Mouse (Mus musculus) heart, embryonic 11.5 days (tissue): ENCODE results near the gene Bmpr1a. TPM values are rescaled to one million over a fixed set of nuclear protein-coding genes. Genes with fewer than 3 reads are reported as not detected.

Source experiments
- ATAC-seq: fragments of 200-750 bp; cut with Nextera tagmentation; replicated peaks from 2 replicates; pipeline ENCODE4 v1.8.0; 2017; ENCODE audit warnings: moderate library complexity; ENCODE audit not compliant: insufficient number of reproducible peaks, low FRiP score, low TSS enrichment
- H3K27ac ChIP-seq: fragments of 300-500 bp; sonication (generic); 2 replicates; pipeline ENCODE4 v1.5.1; 2014; ENCODE audit warnings: mild to moderate bottlenecking, low read depth, low read length
- H3K27me3 ChIP-seq: fragments of 300-500 bp; sonication (generic); 2 replicates; pipeline ENCODE4 v1.6.1; 2014; ENCODE audit warnings: mild to moderate bottlenecking, low read length, mixed read lengths; ENCODE audit not compliant: control insufficient read depth, insufficient read depth
- H3K36me3 ChIP-seq: fragments of 300-500 bp; sonication (generic); 2 replicates; pipeline ENCODE4 v1.6.1; 2014; ENCODE audit warnings: mild to moderate bottlenecking, low read length, moderate library complexity, mixed read lengths; ENCODE audit not compliant: control insufficient read depth, insufficient read depth
- H3K4me1 ChIP-seq: fragments of 300-500 bp; sonication (generic); 2 replicates; pipeline ENCODE4 v1.6.1; 2014; ENCODE audit warnings: low read length; ENCODE audit not compliant: control insufficient read depth, insufficient read depth
- H3K4me2 ChIP-seq: fragments of 300-500 bp; sonication (generic); 2 replicates; pipeline ENCODE4 v1.6.1; 2014; ENCODE audit warnings: mild to moderate bottlenecking, moderate library complexity
- H3K4me3 ChIP-seq: fragments of 300-500 bp; sonication (generic); 2 replicates; pipeline ENCODE4 v1.5.1; 2014; ENCODE audit warnings: low read depth, low read length
- H3K9ac ChIP-seq: fragments of 300-500 bp; sonication (generic); 2 replicates; pipeline ENCODE4 v1.6.1; 2014; ENCODE audit warnings: mild to moderate bottlenecking, low read depth, low read length, moderate library complexity
- H3K9me3 ChIP-seq: fragments of 300-500 bp; sonication (generic); replicated peaks from 2 replicates; pipeline ENCODE4 v1.6.1; 2016; ENCODE audit warnings: low read length; ENCODE audit not compliant: control insufficient read depth
- WGBS: fragments of 180-500 bp; shearing (Covaris S2); extraction: QIAGEN DNeasy Blood & Tissue Kit; methylation state at CpG from one replicate; pipeline ENCODE4 v1.1.7; 2014; ENCODE audit not compliant: insufficient replicate concordance; 5-methylcytosine and 5-hydroxymethylcytosine counted together
- polyA plus RNA-seq: library from polyadenylated mRNA; unstranded; fragments of >200 nt; fragmentation: Nextera tagmentation; extraction: Ambion mirVana; gene quantifications from 2 replicates; pipeline ENCODE4 v1.2.1, GENCODE M21; 2014

Bmpr1a gene
- polyA plus RNA-seq: 48.1 and 48.5 TPM in 2 replicates

GRCm38 (mm10) chr14:34503325-34503647 lies at the start of gene Bmpr1a:
Bmpr1a (minus strand) TSS chr14:34503341.
- H3K36me3 ChIP-seq: no peaks in the 10 kb centered on the region
- 10% methylated on average over 15 of the region's 15 CpGs for WGBS
- ATAC-seq: no peak
- H3K4me1 ChIP-seq: peaks cover 42% of the 10 kb centered on the region
- peak within 1 kb of the TSS; percentile 72 for H3K4me2 ChIP-seq
- no peaks in the 10 kb centered on the region for H3K9me3 ChIP-seq
- peak within 1 kb of the TSS; percentile 95 for H3K4me3 ChIP-seq
- H3K27me3 ChIP-seq: no peaks in the 10 kb centered on the region
- peak within 1 kb of the TSS; percentile 100 for H3K9ac ChIP-seq
- peak within 1 kb of the TSS; percentile 99 for H3K27ac ChIP-seq

DNA sequence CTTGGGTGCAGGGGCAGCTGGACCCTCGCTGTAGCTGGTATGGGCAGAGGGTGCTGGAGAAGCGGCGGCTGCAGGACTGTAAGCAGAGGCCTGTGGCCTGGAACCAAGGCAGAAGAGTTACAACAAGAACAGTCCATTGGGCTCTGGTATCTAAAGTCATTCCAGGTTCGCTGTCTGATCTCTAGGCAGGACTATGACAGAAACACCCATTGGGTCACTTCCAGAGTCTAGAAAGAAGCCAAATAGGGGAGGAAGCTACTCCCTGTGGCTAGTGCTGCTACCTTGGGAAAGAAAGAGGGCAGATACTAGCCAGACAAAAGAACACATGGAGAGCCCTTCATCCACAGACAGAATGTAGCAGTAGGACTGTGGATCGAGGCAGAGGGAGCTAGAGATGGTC lies 49.1 kb upstream of the Bmpr1a start:
- ATAC-seq: no peak
- Histone ChIP-seq H3K27ac (no peak overlapping the region), H3K4me1 (peaks cover 30% of the 10 kb centered on the region), H3K9ac (no peak overlapping the region), H3K9me3 (no peaks in the 10 kb centered on the region), H3K27me3 (no peaks in the 10 kb centered on the region), H3K4me3 (no peak overlapping the region), H3K4me2 (no peak overlapping the region), H3K36me3 (no peaks in the 10 kb centered on the region)
- 79% methylated on average over 5 of the region's 5 CpGs for WGBS

- H3K27me3 ChIP-seq: no peaks in the 10 kb centered on the region
- peak overlapping the region; percentile 84 for H3K27ac ChIP-seq
- H3K36me3 ChIP-seq: no peaks in the 10 kb centered on the region
- H3K4me2 ChIP-seq: peak overlapping the region; percentile 87
- 1% methylated on average over 55 of the region's 55 CpGs for WGBS
- peaks cover 44% of the 10 kb centered on the region for H3K4me1 ChIP-seq
- ATAC-seq: peak; percentile 70
- no peaks in the 10 kb centered on the region for H3K9me3 ChIP-seq
- peak overlapping the region; percentile 57 for H3K4me3 ChIP-seq
- peak overlapping the region; percentile 83 for H3K9ac ChIP-seq
Observed at GRCm38 (mm10) chr14:34549004-34549671, 46.0 kb upstream of the Bmpr1a start.

- peaks cover 2% of the 10 kb centered on the region; the same call in 1 of the 2 replicates for H3K36me3 ChIP-seq
- H3K4me1 ChIP-seq: peaks cover 45% of the 10 kb centered on the region
- no peaks in the 10 kb centered on the region for H3K9me3 ChIP-seq
- WGBS: 2% methylated on average over 26 of the region's 27 CpGs
- H3K4me3 ChIP-seq: peak overlapping the region; percentile 57
- H3K9ac ChIP-seq: peak overlapping the region; percentile 83
- ATAC-seq: 0 out of 2 replicates have a peak, but pooled peaks have one; percentile 2
- H3K27me3 ChIP-seq: no peaks in the 10 kb centered on the region
- peak overlapping the region; percentile 87 for H3K4me2 ChIP-seq
- H3K27ac ChIP-seq: peak overlapping the region; percentile 84
Observed at GRCm38 (mm10) chr14:34548391-34549001, 45.4 kb upstream of the Bmpr1a start.

DNA sequence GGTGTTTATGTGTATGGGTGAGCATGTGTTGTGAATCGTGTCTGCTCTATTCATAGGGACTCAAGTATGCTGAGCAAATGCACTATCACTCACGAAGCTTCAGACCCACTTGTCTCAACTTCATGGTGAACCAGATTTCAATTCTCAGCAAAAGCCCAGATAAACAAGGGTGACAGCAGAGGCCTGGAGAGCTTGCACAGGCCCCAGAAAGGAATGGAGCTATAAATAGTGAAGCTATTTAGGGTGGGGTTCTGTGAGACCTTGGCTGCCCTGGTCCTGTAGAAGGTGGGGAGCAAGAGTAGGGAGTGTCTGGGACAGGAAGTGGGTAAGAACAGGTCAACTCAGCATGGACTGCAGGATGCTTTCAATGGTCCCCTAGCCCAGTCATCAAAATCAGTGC lies 41.4 kb upstream of the Bmpr1a start:
- no peak overlapping the region for H3K4me2 ChIP-seq
- H3K4me1 ChIP-seq: peaks cover 50% of the 10 kb centered on the region
- no peak overlapping the region for H3K9ac ChIP-seq
- no peaks in the 10 kb centered on the region for H3K27me3 ChIP-seq
- H3K9me3 ChIP-seq: no peaks in the 10 kb centered on the region
- no peak for ATAC-seq
- H3K27ac ChIP-seq: peak overlapping the region; percentile 84
- 21% methylated on average over 2 of the region's 2 CpGs for WGBS
- H3K4me3 ChIP-seq: no peak overlapping the region
- peaks cover 10% of the 10 kb centered on the region for H3K36me3 ChIP-seq

DNA sequence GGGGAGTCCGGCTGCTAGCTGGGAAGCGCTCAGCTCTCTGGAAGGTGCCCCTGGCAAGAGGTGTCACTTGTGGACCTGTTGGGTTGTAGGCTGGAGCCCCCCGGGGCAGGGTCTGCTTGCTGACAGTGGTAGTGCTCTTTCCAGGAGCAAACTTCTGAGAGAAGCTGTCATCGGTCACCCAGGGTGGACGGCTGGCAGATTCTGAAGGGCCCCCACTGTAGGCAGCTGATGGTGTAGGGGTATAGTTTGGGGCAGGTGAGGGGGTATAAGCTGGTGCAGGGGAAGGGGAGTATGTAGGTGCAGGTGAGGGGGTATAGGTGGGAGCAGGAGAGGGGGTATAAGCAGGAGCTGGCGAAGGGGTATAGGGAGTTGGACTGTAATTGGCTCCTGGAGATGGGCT lies 40.9 kb upstream of the Bmpr1a start:
- peak overlapping the region; percentile 22; the same call in 1 of the 2 replicates for H3K4me2 ChIP-seq
- ATAC-seq: 0 out of 2 replicates have a peak, but pooled peaks have one; percentile 9
- peaks cover 10% of the 10 kb centered on the region for H3K36me3 ChIP-seq

DNA sequence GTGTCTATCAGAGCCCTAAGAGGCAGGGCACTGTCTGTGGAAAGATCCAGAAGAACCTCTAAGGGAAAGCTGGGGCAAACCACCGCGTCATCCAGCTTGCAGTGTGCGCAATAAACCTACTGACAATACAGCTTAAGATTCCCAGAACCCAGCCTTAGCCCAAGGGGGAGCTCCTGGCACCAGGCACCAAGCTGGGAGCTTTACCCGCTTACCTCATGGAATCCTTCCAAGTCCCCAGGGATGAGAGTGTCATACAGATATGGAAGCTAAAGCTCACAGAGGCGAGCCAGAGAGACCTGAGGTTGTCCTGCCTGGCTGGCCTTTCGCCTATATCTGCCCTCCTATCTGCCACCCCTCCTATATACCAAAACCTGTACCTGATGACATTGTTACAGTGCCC lies 40.5 kb upstream of the Bmpr1a start:
- Histone ChIP-seq H3K4me1 (peaks cover 41% of the 10 kb centered on the region), H3K9ac (no peak overlapping the region), H3K36me3 (peaks cover 10% of the 10 kb centered on the region), H3K4me3 (no peak overlapping the region), H3K4me2 (no peak overlapping the region; the same call in 1 of the 2 replicates), H3K27me3 (no peaks in the 10 kb centered on the region), H3K9me3 (no peaks in the 10 kb centered on the region), H3K27ac (peak overlapping the region; percentile 84)
- ATAC-seq: no peak
- 73% methylated on average over 6 of the region's 6 CpGs for WGBS

More for the DNA sequence above, 40.9 kb upstream of the Bmpr1a start:
- Histone ChIP-seq H3K4me1 (peaks cover 45% of the 10 kb centered on the region), H3K27ac (peak overlapping the region; percentile 84), H3K4me3 (no peak overlapping the region), H3K9ac (no peak overlapping the region), H3K27me3 (no peaks in the 10 kb centered on the region), H3K9me3 (no peaks in the 10 kb centered on the region)
- 61% methylated on average over 6 of the region's 6 CpGs for WGBS

GRCm38 (mm10) chr14:34541896-34542295 lies 38.8 kb upstream of the Bmpr1a start:
- no peak overlapping the region for H3K4me2 ChIP-seq
- WGBS: 85% methylated on average over 5 of the region's 5 CpGs
- peaks cover 32% of the 10 kb centered on the region for H3K4me1 ChIP-seq
- no peak overlapping the region for H3K9ac ChIP-seq
- no peak overlapping the region for H3K27ac ChIP-seq
- H3K36me3 ChIP-seq: peaks cover 14% of the 10 kb centered on the region
- H3K9me3 ChIP-seq: no peaks in the 10 kb centered on the region
- no peaks in the 10 kb centered on the region for H3K27me3 ChIP-seq
- H3K4me3 ChIP-seq: no peak overlapping the region
- ATAC-seq: no peak
